Comparison of ENCODE assay signal across 28 mouse cellular contexts in the genomic region with DNA sequence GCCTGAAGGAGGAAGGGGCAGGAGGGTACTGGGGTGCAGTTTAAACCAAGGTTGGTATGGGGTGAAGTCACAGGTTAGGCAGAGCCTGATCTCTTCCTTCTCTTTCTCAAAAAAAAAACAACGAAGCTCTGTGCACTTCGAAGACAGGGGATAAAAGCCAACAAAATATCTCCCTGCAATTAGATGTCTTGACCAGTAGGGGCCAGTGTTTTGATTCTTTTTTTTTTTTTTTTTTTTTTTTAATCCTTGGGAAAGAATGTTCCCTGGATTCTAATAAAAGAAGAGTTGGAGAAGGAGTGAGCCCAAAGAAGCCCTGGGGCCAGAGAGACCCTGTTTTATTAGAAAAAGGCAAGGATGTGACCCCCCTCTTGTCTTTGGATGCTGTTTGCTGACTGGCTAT. TPM values are rescaled to one million over a fixed set of nuclear protein-coding genes. Genes with fewer than 3 reads are reported as not detected.
DNase-seq lines count a peak whose midpoint lies in the region; ATAC-seq and TF ChIP-seq lines count a peak whose summit lies in the region.
"Had no signal": no experiment of that assay in that cellular context is flagged by ENCODE, and none has a peak within 500 bp of the region (broad histone marks: within the 10 kb centered on the region; RNA-seq: fewer than 3 reads in every experiment).

No protein-coding gene starts in this region.

- WGBS in heart, adult 2 months = 63% methylated on average over 2 of the region's 2 CpGs
- 85% methylated on average over 2 of the region's 2 CpGs for WGBS in midbrain, postnatal 0 days
- whole genome bisulfite sequencing in midbrain, embryonic 16.5 days = 78% methylated on average over 2 of the region's 2 CpGs
- 76% methylated on average over 2 of the region's 2 CpGs for WGBS in stomach, postnatal 0 days

- peak; percentile 69 for TF ChIP-seq CTCF in heart, adult 2 months (IDR thresholded peaks at IDR 0.05)
- TF ChIP-seq CTCF in left cerebral cortex, adult 2 months (IDR thresholded peaks at IDR 0.05) = peak; percentile 43
- TF ChIP-seq CTCF in midbrain, postnatal 0 days (IDR thresholded peaks at IDR 0.05) = peak; percentile 49
- peak; percentile 48 for TF ChIP-seq CTCF in stomach, postnatal 0 days (IDR thresholded peaks at IDR 0.05; ENCODE audit: low read depth)

- no peaks in the 10 kb centered on the region; the same call in 1 of the 2 replicates for H3K27me3 ChIP-seq in heart, adult 2 months (ENCODE audit: control insufficient read depth, insufficient read depth, low read length)
- H3K27me3 ChIP-seq in midbrain, postnatal 0 days (ENCODE audit: insufficient read depth, low read length) = 0 out of 2 replicates have a peak, but pooled peaks cover 7% of the 10 kb centered on the region
- peaks cover 5% of the 10 kb centered on the region; the same call in 1 of the 2 replicates for H3K27me3 ChIP-seq in midbrain, embryonic 16.5 days (ENCODE audit: control insufficient read depth, insufficient read depth, low read depth, low read length)
- no peaks in the 10 kb centered on the region; the same call in 1 of the 2 replicates for H3K27me3 ChIP-seq in stomach, postnatal 0 days (ENCODE audit: control insufficient read depth, insufficient read depth, low read length)

- no peak overlapping the region for H3K9ac ChIP-seq in heart, adult 2 months (ENCODE audit: low read depth, low read length)
- H3K9ac ChIP-seq in midbrain, postnatal 0 days (replicated peaks; ENCODE audit: low read length, poor library complexity, severe bottlenecking) = no peak overlapping the region
- no peak overlapping the region for H3K9ac ChIP-seq in midbrain, embryonic 16.5 days (ENCODE audit: low read depth, low read length)
- no peak overlapping the region for H3K9ac ChIP-seq in stomach, postnatal 0 days (ENCODE audit: low read length)
- H3K9ac ChIP-seq: stomach, embryonic 15.5 days had no signal

- H3K27ac ChIP-seq in heart, adult 2 months = no peak overlapping the region
- no peak overlapping the region for H3K27ac ChIP-seq in left cerebral cortex, adult 2 months
- no peak overlapping the region for H3K27ac ChIP-seq in midbrain, postnatal 0 days (ENCODE audit: low read depth, low read length)
- no peak overlapping the region for H3K27ac ChIP-seq in midbrain, embryonic 16.5 days (ENCODE audit: low read length)
- H3K27ac ChIP-seq in stomach, postnatal 0 days (replicated peaks) = no peak overlapping the region
- H3K27ac ChIP-seq: heart, embryonic 10.5 days; hindbrain, embryonic 10.5 days; macrophage; stomach, embryonic 15.5 days had no signal

- H3K79me2 ChIP-seq in heart, adult 2 months (replicated peaks; ENCODE audit: control insufficient read depth, insufficient read depth, low read length) = no peaks in the 10 kb centered on the region

- H3K4me3 ChIP-seq in heart, adult 2 months = no peak overlapping the region
- no peak overlapping the region for H3K4me3 ChIP-seq in left cerebral cortex, adult 2 months
- no peak overlapping the region for H3K4me3 ChIP-seq in midbrain, postnatal 0 days (ENCODE audit: low read depth, low read length)
- H3K4me3 ChIP-seq in midbrain, embryonic 16.5 days (ENCODE audit: low read depth, low read length) = no peak overlapping the region
- no peak overlapping the region for H3K4me3 ChIP-seq in stomach, postnatal 0 days (ENCODE audit: low read depth, low read length)
- H3K4me3 ChIP-seq: heart, embryonic 10.5 days; hindbrain, embryonic 10.5 days; stomach, embryonic 15.5 days had no signal

- intact Hi-C loops in heart, adult 2 months (cut with DNase I) = no loop called here
- intact Hi-C loops in left cerebral cortex, adult 2 months (cut with DNase I) = no loop called here
- intact Hi-C loops in left cerebral cortex, postnatal 4 days (cut with DNase I) = no loop called here

- H3K36me3 ChIP-seq in heart, adult 2 months (ENCODE audit: control insufficient read depth, insufficient read depth, low read length) = no peaks in the 10 kb centered on the region
- H3K36me3 ChIP-seq in midbrain, postnatal 0 days (ENCODE audit: insufficient read depth, low read length) = no peaks in the 10 kb centered on the region
- no peaks in the 10 kb centered on the region for H3K36me3 ChIP-seq in midbrain, embryonic 16.5 days (ENCODE audit: control insufficient read depth, insufficient read depth, low read length)
- H3K36me3 ChIP-seq in stomach, postnatal 0 days (ENCODE audit: control insufficient read depth, insufficient read depth, low read length) = no peaks in the 10 kb centered on the region
- H3K36me3 ChIP-seq: heart, embryonic 10.5 days; hindbrain, embryonic 10.5 days; stomach, embryonic 15.5 days had no signal

- ATAC-seq in midbrain, postnatal 0 days (ENCODE audit: low FRiP score) = no peak
- no peak for ATAC-seq in midbrain, embryonic 16.5 days
- ATAC-seq in stomach, postnatal 0 days (ENCODE audit: low FRiP score, low TSS enrichment) = no peak
- ATAC-seq: CD4-positive, CD25-positive, alpha-beta regulatory T cell, adult 4 months; forebrain, embryonic 16.5 days had no signal

- H3K9me3 ChIP-seq in midbrain, postnatal 0 days (ENCODE audit: low read length) = no peaks in the 10 kb centered on the region
- H3K9me3 ChIP-seq in midbrain, embryonic 16.5 days (replicated peaks; ENCODE audit: control insufficient read depth, low read length, poor library complexity, severe bottlenecking) = no peaks in the 10 kb centered on the region
- H3K9me3 ChIP-seq in stomach, postnatal 0 days (ENCODE audit: control insufficient read depth, low read length) = no peaks in the 10 kb centered on the region
- H3K9me3 ChIP-seq: heart, embryonic 10.5 days; hindbrain, embryonic 10.5 days; stomach, embryonic 15.5 days had no signal

- no peaks in the 10 kb centered on the region for H3K4me1 ChIP-seq in heart, adult 2 months (ENCODE audit: control insufficient read depth, insufficient read depth, low read length)
- H3K4me1 ChIP-seq in midbrain, postnatal 0 days (ENCODE audit: insufficient read depth, low read length) = no peaks in the 10 kb centered on the region
- H3K4me1 ChIP-seq in midbrain, embryonic 16.5 days (ENCODE audit: control insufficient read depth, insufficient read depth, low read length) = peaks cover 2% of the 10 kb centered on the region; the same call in 1 of the 2 replicates
- no peaks in the 10 kb centered on the region for H3K4me1 ChIP-seq in stomach, postnatal 0 days (replicated peaks; ENCODE audit: control insufficient read depth, insufficient read depth)
- H3K4me1 ChIP-seq: stomach, embryonic 15.5 days had no signal

- TF ChIP-seq EP300 in heart, adult 2 months (IDR thresholded peaks at IDR 0.05; ENCODE audit: insufficient read depth, low read depth, low read length) = no peak
- TF ChIP-seq EP300 in stomach, postnatal 0 days (optimal IDR thresholded peaks at IDR 0.05) = no peak

- no peak overlapping the region for H3K4me2 ChIP-seq in midbrain, postnatal 0 days (ENCODE audit: low read depth, low read length, poor library complexity, severe bottlenecking)
- H3K4me2 ChIP-seq in midbrain, embryonic 16.5 days (ENCODE audit: low read length) = no peak overlapping the region
- H3K4me2 ChIP-seq in stomach, postnatal 0 days (replicated peaks; ENCODE audit: low read depth) = no peak overlapping the region
- H3K4me2 ChIP-seq: midbrain, embryonic 11.5 days; stomach, embryonic 15.5 days had no signal

- DNase-seq in heart, adult 2 months = no peak
- no peak for DNase-seq in heart, adult 11 months
- DNase-seq in left cerebral cortex, adult 2 months (ENCODE audit: extremely low spot score in 1 of 2, low spot score in 2 of 2) = no peak
- DNase-seq in left cerebral cortex, postnatal 4 days = no peak
- no peak for DNase-seq in midbrain, postnatal 0 days (ENCODE audit: low spot score)
- no peak for DNase-seq in stomach, postnatal 0 days (ENCODE audit: low spot score)
- DNase-seq in cerebellum, adult 11 months = no peak
- DNase-seq: adrenal gland, postnatal 14 days; cerebellum, adult 9-10 months; kidney, adult 8-10 months; kidney, postnatal 25 days; lung, adult 2 months; thymus, adult 18-20 months; thymus, postnatal 36 days had no signal

- no peak for TF ChIP-seq POLR2A in heart, adult 2 months (IDR thresholded peaks at IDR 0.05; ENCODE audit: insufficient read depth, low read depth, low read length)

RNA-seq across cellular contexts. Expression of a gene that starts 19.6 kb away (rescaled TPM):
- not detected for total RNA-seq in heart, adult 2 months (2021)
- polyA plus RNA-seq in heart, adult 2 months (2012; rRNA removed) = 0.39 and 0.50 TPM in 2 replicates
- total RNA-seq in left cerebral cortex, adult 2 months (2021) = under 1 TPM; 0.11 to 0.63 TPM
- under 1 TPM; 0.14 to 0.20 TPM for total RNA-seq in left cerebral cortex, postnatal 4 days (2021)
- 0.71 and 0.93 TPM in 2 replicates for total RNA-seq in midbrain, postnatal 0 days (2014; rRNA removed)
- 0.90 and 1.1 TPM in 2 replicates for polyA plus RNA-seq in midbrain, postnatal 0 days (2015; fragmentation: Nextera tagmentation; extraction: Ambion mirVana)
- 1.1 and 1.4 TPM in 2 replicates for polyA plus RNA-seq in midbrain, embryonic 16.5 days (2015; fragmentation: Nextera tagmentation; extraction: Ambion mirVana)
- polyA plus RNA-seq in stomach, postnatal 0 days (2015; fragmentation: Nextera tagmentation; extraction: Ambion mirVana) = 0.02 and 0.10 TPM in 2 replicates
- polyA plus RNA-seq: CD4-positive, CD25-positive, alpha-beta regulatory T cell, adult 4 months; macrophage had no signal

RNA-seq across cellular contexts. Expression of a gene that starts 24.7 kb away (rescaled TPM):
- under 1 TPM in 1 of 2 experiments, not detected in 1; 0.05 TPM for total RNA-seq in heart, adult 2 months (2021)
- 0.06 and 0.09 TPM in 2 replicates for polyA plus RNA-seq in heart, adult 2 months (2012; rRNA removed)
- total RNA-seq in left cerebral cortex, adult 2 months (2021) = not detected
- under 1 TPM in 1 of 2 experiments, not detected in 1; 0.24 TPM for total RNA-seq in left cerebral cortex, postnatal 4 days (2021)
- 2.8 and 3.1 TPM in 2 replicates for total RNA-seq in midbrain, postnatal 0 days (2014; rRNA removed)
- 0.69 and 0.89 TPM in 2 replicates for polyA plus RNA-seq in midbrain, postnatal 0 days (2015; fragmentation: Nextera tagmentation; extraction: Ambion mirVana)
- polyA plus RNA-seq in midbrain, embryonic 16.5 days (2015; fragmentation: Nextera tagmentation; extraction: Ambion mirVana) = 1.2 and 1.6 TPM in 2 replicates
- polyA plus RNA-seq in stomach, postnatal 0 days (2015; fragmentation: Nextera tagmentation; extraction: Ambion mirVana) = 0.01 and 0.02 TPM in 2 replicates
- total RNA-seq: adrenal gland, postnatal 14 days; gastrocnemius, postnatal 4 days; left cerebral cortex, postnatal 25 days; monocyte, adult 5-6 weeks; neutrophil, adult 5-6 weeks had no signal
- polyA plus RNA-seq: CD4-positive, CD25-positive, alpha-beta regulatory T cell, adult 4 months; embryonic facial prominence, embryonic 14.5 days; heart, embryonic 16.5 days; lung, adult 2 months; macrophage had no signal

RNA-seq across cellular contexts. Expression of a gene that starts 42.1 kb away (rescaled TPM):
- total RNA-seq in heart, adult 2 months (2021) = 10 to 100 TPM; 11.6 to 12.3 TPM
- 19.5 and 19.8 TPM in 2 replicates for polyA plus RNA-seq in heart, adult 2 months (2012; rRNA removed)
- total RNA-seq in left cerebral cortex, adult 2 months (2021) = 10 to 100 TPM; 46.5 to 51.3 TPM
- 10 to 100 TPM; 65.2 to 67.5 TPM for total RNA-seq in left cerebral cortex, postnatal 4 days (2021)
- total RNA-seq in midbrain, postnatal 0 days (2014; rRNA removed) = 34.2 and 52.6 TPM in 2 replicates
- polyA plus RNA-seq in midbrain, postnatal 0 days (2015; fragmentation: Nextera tagmentation; extraction: Ambion mirVana) = 26.1 and 29.8 TPM in 2 replicates
- 26.9 and 27.6 TPM in 2 replicates for polyA plus RNA-seq in midbrain, embryonic 16.5 days (2015; fragmentation: Nextera tagmentation; extraction: Ambion mirVana)
- polyA plus RNA-seq in stomach, postnatal 0 days (2015; fragmentation: Nextera tagmentation; extraction: Ambion mirVana) = 7.1 and 8.5 TPM in 2 replicates

RNA-seq across cellular contexts. Expression of a gene that starts 57.8 kb away (rescaled TPM):
- 1 to 10 TPM; 4.0 to 4.4 TPM for total RNA-seq in heart, adult 2 months (2021)
- 3.6 and 5.5 TPM in 2 replicates for polyA plus RNA-seq in heart, adult 2 months (2012; rRNA removed)
- total RNA-seq in left cerebral cortex, adult 2 months (2021) = 10 to 100 TPM; 48.2 to 59.7 TPM
- total RNA-seq in left cerebral cortex, postnatal 4 days (2021) = 10 to 100 TPM; 34.1 to 35.5 TPM
- 13.7 and 18.1 TPM in 2 replicates for total RNA-seq in midbrain, postnatal 0 days (2014; rRNA removed)
- polyA plus RNA-seq in midbrain, postnatal 0 days (2015; fragmentation: Nextera tagmentation; extraction: Ambion mirVana) = 7.7 and 8.3 TPM in 2 replicates
- 4.9 and 5.5 TPM in 2 replicates for polyA plus RNA-seq in midbrain, embryonic 16.5 days (2015; fragmentation: Nextera tagmentation; extraction: Ambion mirVana)
- 8.3 and 8.4 TPM in 2 replicates for polyA plus RNA-seq in stomach, postnatal 0 days (2015; fragmentation: Nextera tagmentation; extraction: Ambion mirVana)
